Mouse (Mus musculus) hindbrain, embryonic 10.5 days (tissue): ENCODE results near the gene Gpc6. TPM values are rescaled to one million over a fixed set of nuclear protein-coding genes. Genes with fewer than 3 reads are reported as not detected.

Source experiments
- DNase-seq: peaks from one replicate; pipeline ENCODE4 v3.0.0-alpha.2; 2017; ENCODE audit warnings: low spot score
- H3K27ac ChIP-seq: fragments of 300-500 bp; sonication (generic); 2 replicates; pipeline ENCODE4 v1.5.1; 2016; ENCODE audit warnings: mild to moderate bottlenecking, moderate library complexity
- H3K27me3 ChIP-seq: fragments of 300-500 bp; sonication (generic); 2 replicates; pipeline ENCODE4 v1.6.1; 2016; ENCODE audit warnings: mild to moderate bottlenecking; ENCODE audit not compliant: poor library complexity, insufficient read depth, severe bottlenecking
- H3K36me3 ChIP-seq: fragments of 300-500 bp; sonication (generic); 2 replicates; pipeline ENCODE4 v1.6.1; 2016; ENCODE audit warnings: mild to moderate bottlenecking, moderate library complexity
- H3K4me1 ChIP-seq: fragments of 300-500 bp; sonication (generic); replicated peaks from 2 replicates; pipeline ENCODE4 v1.6.1; 2016; ENCODE audit warnings: mild to moderate bottlenecking
- H3K4me3 ChIP-seq: fragments of 300-500 bp; sonication (generic); 2 replicates; pipeline ENCODE4 v1.5.1; 2016; ENCODE audit warnings: mild to moderate bottlenecking, moderate library complexity
- H3K9me3 ChIP-seq: fragments of 300-500 bp; sonication (generic); 2 replicates; pipeline ENCODE4 v1.6.1; 2016; ENCODE audit warnings: mild to moderate bottlenecking, moderate library complexity
- WGBS: fragments of 180-500 bp; shearing (Covaris S2); methylation state at CpG from one replicate; pipeline ENCODE4 v1.1.7; 2016; 5-methylcytosine and 5-hydroxymethylcytosine counted together
- polyA plus RNA-seq: library from polyadenylated mRNA; unstranded; fragments of >200 nt; fragmentation: Nextera tagmentation; extraction: Ambion mirVana; gene quantifications from 2 replicates; pipeline ENCODE4 v1.2.1, GENCODE M21; 2016

The Gpc6 gene
- polyA plus RNA-seq, 1 experiment from 2014 or later, result 34.3 TPM

- H3K4me1 ChIP-seq, result no peaks in the 10 kb centered on the region
- 79% methylated on average over 5 of the region's 5 CpGs for WGBS
Observed at GRCm38 (mm10) chr14:117041017-117041416, 115.9 kb downstream of the Gpc6 start.

GRCm38 (mm10) chr14:117048951-117049350, 123.8 kb downstream of the Gpc6 start:
- Histone ChIP-seq H3K27me3 (no peaks in the 10 kb centered on the region), H3K4me1 (peaks cover 16% of the 10 kb centered on the region), H3K9me3 (no peaks in the 10 kb centered on the region), H3K4me3 (no peak overlapping the region), H3K27ac (no peak overlapping the region), H3K36me3 (no peaks in the 10 kb centered on the region)
- no peak for DNase-seq
- WGBS, result 77% methylated on average over 2 of the region's 2 CpGs

More at GRCm38 (mm10) chr14:117041017-117041416, 115.9 kb downstream of the Gpc6 start:
- H3K27me3 ChIP-seq, result no peaks in the 10 kb centered on the region
- H3K9me3 ChIP-seq, result no peaks in the 10 kb centered on the region
- no peak overlapping the region for H3K4me3 ChIP-seq
- DNase-seq, result no peak
- no peak overlapping the region for H3K27ac ChIP-seq
- H3K36me3 ChIP-seq, result no peaks in the 10 kb centered on the region

GRCm38 (mm10) chr14:117050877-117051276, 125.8 kb downstream of the Gpc6 start:
- WGBS, result 74% methylated on average over 8 of the region's 8 CpGs
- Histone ChIP-seq H3K4me3 (no peak overlapping the region), H3K27me3 (no peaks in the 10 kb centered on the region), H3K36me3 (no peaks in the 10 kb centered on the region), H3K27ac (no peak overlapping the region), H3K4me1 (peaks cover 16% of the 10 kb centered on the region), H3K9me3 (no peaks in the 10 kb centered on the region)
- no peak for DNase-seq

GRCm38 (mm10) chr14:117053361-117053760, 128.2 kb downstream of the Gpc6 start:
- H3K27ac ChIP-seq, result no peak overlapping the region
- H3K27me3 ChIP-seq, result no peaks in the 10 kb centered on the region
- WGBS, result 73% methylated on average over 6 of the region's 6 CpGs
- H3K36me3 ChIP-seq, result no peaks in the 10 kb centered on the region
- no peak overlapping the region for H3K4me3 ChIP-seq
- no peak for DNase-seq
- peaks cover 18% of the 10 kb centered on the region for H3K4me1 ChIP-seq
- no peaks in the 10 kb centered on the region for H3K9me3 ChIP-seq

- no peak overlapping the region for H3K27ac ChIP-seq
- peaks cover 15% of the 10 kb centered on the region for H3K4me1 ChIP-seq
- no peak overlapping the region for H3K4me3 ChIP-seq
- 63% methylated on average over 2 of the region's 2 CpGs for WGBS
- H3K9me3 ChIP-seq, result no peaks in the 10 kb centered on the region
- H3K36me3 ChIP-seq, result no peaks in the 10 kb centered on the region
- DNase-seq, result no peak
- no peaks in the 10 kb centered on the region for H3K27me3 ChIP-seq
Observed at GRCm38 (mm10) chr14:117055134-117055533, 130.0 kb downstream of the Gpc6 start.

GRCm38 (mm10) chr14:117061078-117061477, 136.0 kb downstream of the Gpc6 start:
- peak overlapping the region; percentile 62; the same call in 1 of the 2 replicates for H3K27ac ChIP-seq
- no peaks in the 10 kb centered on the region for H3K9me3 ChIP-seq
- H3K36me3 ChIP-seq, result 0 out of 2 replicates have a peak, but pooled peaks cover 4% of the 10 kb centered on the region

GRCm38 (mm10) chr14:117061527-117061926, 136.4 kb downstream of the Gpc6 start:
- 46% methylated on average over 2 of the region's 2 CpGs for WGBS

More at GRCm38 (mm10) chr14:117061078-117061477, 136.0 kb downstream of the Gpc6 start:
- Histone ChIP-seq H3K27me3 (no peaks in the 10 kb centered on the region), H3K4me3 (no peak overlapping the region), H3K4me1 (peaks cover 27% of the 10 kb centered on the region)
- no peak for DNase-seq
- 48% methylated on average over 2 of the region's 2 CpGs for WGBS

GRCm38 (mm10) chr14:117068179-117068578, 143.1 kb downstream of the Gpc6 start:
- 0 out of 2 replicates have a peak, but pooled peaks cover 4% of the 10 kb centered on the region for H3K36me3 ChIP-seq
- H3K4me3 ChIP-seq, result no peak overlapping the region
- H3K27me3 ChIP-seq, result no peaks in the 10 kb centered on the region
- 63% methylated on average over 5 of the region's 5 CpGs for WGBS
- no peaks in the 10 kb centered on the region for H3K9me3 ChIP-seq
- peaks cover 9% of the 10 kb centered on the region; the same call in 1 of the 2 replicates for H3K4me1 ChIP-seq
- DNase-seq, result no peak
- H3K27ac ChIP-seq, result no peak overlapping the region

More at GRCm38 (mm10) chr14:117061527-117061926, 136.4 kb downstream of the Gpc6 start:
- Histone ChIP-seq H3K36me3 (0 out of 2 replicates have a peak, but pooled peaks cover 4% of the 10 kb centered on the region), H3K27ac (peak overlapping the region; percentile 62; the same call in 1 of the 2 replicates), H3K9me3 (no peaks in the 10 kb centered on the region), H3K4me3 (no peak overlapping the region), H3K27me3 (no peaks in the 10 kb centered on the region), H3K4me1 (peaks cover 25% of the 10 kb centered on the region)
- no peak for DNase-seq

GRCm38 (mm10) chr14:117070470-117071085, 145.5 kb downstream of the Gpc6 start:
- Histone ChIP-seq H3K4me3 (no peak overlapping the region), H3K9me3 (no peaks in the 10 kb centered on the region), H3K36me3 (no peaks in the 10 kb centered on the region), H3K4me1 (peaks cover 9% of the 10 kb centered on the region; the same call in 1 of the 2 replicates), H3K27me3 (no peaks in the 10 kb centered on the region), H3K27ac (no peak overlapping the region)
- WGBS, result 88% methylated on average over 4 of the region's 4 CpGs
- DNase-seq, result no peak

GRCm38 (mm10) chr14:117093586-117093985, 168.5 kb downstream of the Gpc6 start:
- peaks cover 15% of the 10 kb centered on the region for H3K36me3 ChIP-seq
- no peaks in the 10 kb centered on the region for H3K9me3 ChIP-seq
- no peaks in the 10 kb centered on the region for H3K27me3 ChIP-seq
- no peak for DNase-seq
- whole genome bisulfite sequencing, result 90% methylated on average over 4 of the region's 4 CpGs
- H3K4me3 ChIP-seq, result no peak overlapping the region
- no peaks in the 10 kb centered on the region for H3K4me1 ChIP-seq
- H3K27ac ChIP-seq, result no peak overlapping the region

- no peaks in the 10 kb centered on the region for H3K27me3 ChIP-seq
Observed at GRCm38 (mm10) chr14:117106900-117107299, 181.8 kb downstream of the Gpc6 start.

GRCm38 (mm10) chr14:117113153-117113552, 188.0 kb downstream of the Gpc6 start:
- Histone ChIP-seq H3K27me3 (no peaks in the 10 kb centered on the region), H3K4me3 (no peak overlapping the region), H3K36me3 (no peaks in the 10 kb centered on the region), H3K27ac (no peak overlapping the region), H3K9me3 (no peaks in the 10 kb centered on the region), H3K4me1 (no peaks in the 10 kb centered on the region)
- no peak for DNase-seq
- 91% methylated on average over 3 of the region's 3 CpGs for WGBS

More at GRCm38 (mm10) chr14:117106900-117107299, 181.8 kb downstream of the Gpc6 start:
- Histone ChIP-seq H3K27ac (no peak overlapping the region), H3K36me3 (no peaks in the 10 kb centered on the region), H3K4me3 (no peak overlapping the region), H3K9me3 (no peaks in the 10 kb centered on the region), H3K4me1 (no peaks in the 10 kb centered on the region)
- DNase-seq, result no peak
- 91% methylated on average over 4 of the region's 4 CpGs for WGBS

GRCm38 (mm10) chr14:117122036-117122435, 196.9 kb downstream of the Gpc6 start:
- DNase-seq, result no peak
- Histone ChIP-seq H3K4me1 (no peaks in the 10 kb centered on the region), H3K27ac (no peak overlapping the region), H3K4me3 (no peak overlapping the region), H3K9me3 (no peaks in the 10 kb centered on the region), H3K36me3 (no peaks in the 10 kb centered on the region), H3K27me3 (no peaks in the 10 kb centered on the region)
- 59% methylated on average over 1 of the region's 1 CpGs for WGBS
